Mouse (Mus musculus) neural tube, embryonic 12.5 days (tissue): ENCODE data around the gene Lhcgr. TPM values are rescaled to one million over a fixed set of nuclear protein-coding genes. Genes with fewer than 3 reads are reported as not detected.
A peak's percentile ranks its signal among the peaks of the same experiment; 100 is the strongest.

Source experiments
- ATAC-seq: fragments of 200-750 bp; cut with Nextera tagmentation; 2 replicates; pipeline ENCODE4 v1.8.0; 2017; ENCODE audit warnings: low read depth, mild to moderate bottlenecking, moderate TSS enrichment, moderate library complexity; ENCODE audit not compliant: low FRiP score
- H3K27ac ChIP-seq: fragments of 300-500 bp; sonication (generic); 2 replicates; pipeline ENCODE4 v1.5.1; 2016
- H3K27me3 ChIP-seq: fragments of 300-500 bp; sonication (generic); replicated peaks from 2 replicates; pipeline ENCODE4 v1.6.1; 2016; ENCODE audit warnings: mild to moderate bottlenecking
- H3K36me3 ChIP-seq: fragments of 300-500 bp; sonication (generic); 2 replicates; pipeline ENCODE4 v1.6.1; 2016; ENCODE audit warnings: mild to moderate bottlenecking
- H3K4me1 ChIP-seq: fragments of 300-500 bp; sonication (generic); 2 replicates; pipeline ENCODE4 v1.6.1; 2016
- H3K4me2 ChIP-seq: fragments of 300-500 bp; sonication (generic); replicated peaks from 2 replicates; pipeline ENCODE4 v1.6.1; 2016; ENCODE audit warnings: mild to moderate bottlenecking
- H3K4me3 ChIP-seq: fragments of 300-500 bp; sonication (generic); 2 replicates; pipeline ENCODE4 v1.5.1; 2016
- H3K9ac ChIP-seq: fragments of 300-500 bp; sonication (generic); 2 replicates; pipeline ENCODE4 v1.6.1; 2016; ENCODE audit warnings: mild to moderate bottlenecking
- H3K9me3 ChIP-seq: fragments of 300-500 bp; sonication (generic); 2 replicates; pipeline ENCODE4 v1.6.1; 2016; ENCODE audit warnings: mild to moderate bottlenecking
- WGBS: fragments of 180-500 bp; shearing (Covaris S2); methylation state at CpG from one replicate; pipeline ENCODE4 v1.1.7; 2016; 5-methylcytosine and 5-hydroxymethylcytosine counted together
- polyA plus RNA-seq: library from polyadenylated mRNA; unstranded; fragments of >200 nt; fragmentation: Nextera tagmentation; extraction: Ambion mirVana; gene quantifications from 2 replicates; pipeline ENCODE4 v1.2.1, GENCODE M21; 2016

The Lhcgr gene
- polyA plus RNA-seq, 1 experiment from 2014 or later: 1.2 TPM

DNA sequence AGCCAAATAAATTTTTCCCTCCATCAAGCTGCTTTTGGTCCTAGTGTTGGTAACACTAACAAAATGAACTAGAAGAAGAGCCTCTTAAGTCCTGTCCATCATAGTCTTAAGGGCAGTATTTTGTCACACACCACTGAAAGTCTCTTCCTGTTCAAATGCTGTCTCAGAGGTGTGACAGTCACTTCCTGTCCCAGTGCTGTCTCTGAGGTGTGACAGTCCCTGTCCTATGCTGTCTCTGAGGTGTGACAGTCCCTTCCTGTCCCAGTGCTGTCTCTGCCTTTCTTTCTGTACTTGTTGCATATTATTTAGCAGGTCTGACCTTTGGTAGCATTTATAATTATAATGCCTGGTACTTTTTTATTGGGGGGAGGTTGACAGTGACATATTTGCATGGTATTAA is 90.9 kb downstream of the Lhcgr start:
- no peak overlapping the region for H3K4me3 ChIP-seq
- H3K9ac ChIP-seq: no peak overlapping the region
- no peaks in the 10 kb centered on the region for H3K4me1 ChIP-seq
- no peaks in the 10 kb centered on the region for H3K27me3 ChIP-seq
- ATAC-seq: no peak
- no peaks in the 10 kb centered on the region for H3K36me3 ChIP-seq
- H3K9me3 ChIP-seq: no peaks in the 10 kb centered on the region
- H3K4me2 ChIP-seq: no peak overlapping the region
- no peak overlapping the region for H3K27ac ChIP-seq

DNA sequence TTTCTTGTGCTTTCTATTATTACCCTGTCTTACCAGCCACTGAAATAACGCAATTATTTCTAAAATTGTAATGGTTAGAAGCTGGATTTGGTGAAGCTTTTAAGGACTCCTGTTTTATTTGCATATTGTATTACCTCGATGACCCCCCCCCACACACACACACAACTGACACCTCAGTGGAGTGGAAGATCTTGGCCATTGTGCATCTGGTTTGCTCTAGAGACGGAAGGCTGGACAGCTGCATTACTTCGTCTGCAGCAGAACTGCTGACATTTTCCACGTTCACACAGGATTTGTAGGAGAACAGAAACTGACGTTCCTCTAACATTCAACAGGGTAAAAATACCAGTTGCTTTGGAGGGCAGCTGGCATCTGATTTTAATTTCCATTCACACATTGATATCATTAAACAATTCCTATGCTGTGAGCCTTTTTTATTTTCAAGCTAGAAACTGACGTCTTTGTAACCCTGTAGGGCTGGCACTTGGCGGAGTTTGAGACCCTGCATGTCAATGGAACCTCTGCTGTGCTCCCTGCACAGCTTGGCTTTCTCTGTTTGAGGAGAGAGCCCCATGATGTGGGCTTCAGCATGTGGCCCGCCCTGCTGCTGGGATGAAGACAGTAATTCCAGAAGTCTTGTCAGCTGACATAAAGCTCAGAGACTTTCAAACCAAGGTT is 95.0 kb downstream of the Lhcgr start:
- Histone ChIP-seq H3K36me3 (no peaks in the 10 kb centered on the region), H3K4me3 (no peak overlapping the region), H3K9me3 (no peaks in the 10 kb centered on the region), H3K4me1 (no peaks in the 10 kb centered on the region), H3K9ac (no peak overlapping the region), H3K27ac (no peak overlapping the region), H3K4me2 (no peak overlapping the region), H3K27me3 (no peaks in the 10 kb centered on the region)
- ATAC-seq: no peak
- 66% methylated on average over 9 of the region's 9 CpGs for WGBS

GRCm38 (mm10) chr17:88688226-88688625 is 103.6 kb downstream of the Lhcgr start:
- Histone ChIP-seq H3K9me3 (no peaks in the 10 kb centered on the region), H3K9ac (no peak overlapping the region), H3K4me1 (no peaks in the 10 kb centered on the region), H3K4me2 (no peak overlapping the region), H3K4me3 (no peak overlapping the region), H3K27me3 (no peaks in the 10 kb centered on the region), H3K36me3 (no peaks in the 10 kb centered on the region), H3K27ac (no peak overlapping the region)
- WGBS: 76% methylated on average over 11 of the region's 11 CpGs
- no peak for ATAC-seq

DNA sequence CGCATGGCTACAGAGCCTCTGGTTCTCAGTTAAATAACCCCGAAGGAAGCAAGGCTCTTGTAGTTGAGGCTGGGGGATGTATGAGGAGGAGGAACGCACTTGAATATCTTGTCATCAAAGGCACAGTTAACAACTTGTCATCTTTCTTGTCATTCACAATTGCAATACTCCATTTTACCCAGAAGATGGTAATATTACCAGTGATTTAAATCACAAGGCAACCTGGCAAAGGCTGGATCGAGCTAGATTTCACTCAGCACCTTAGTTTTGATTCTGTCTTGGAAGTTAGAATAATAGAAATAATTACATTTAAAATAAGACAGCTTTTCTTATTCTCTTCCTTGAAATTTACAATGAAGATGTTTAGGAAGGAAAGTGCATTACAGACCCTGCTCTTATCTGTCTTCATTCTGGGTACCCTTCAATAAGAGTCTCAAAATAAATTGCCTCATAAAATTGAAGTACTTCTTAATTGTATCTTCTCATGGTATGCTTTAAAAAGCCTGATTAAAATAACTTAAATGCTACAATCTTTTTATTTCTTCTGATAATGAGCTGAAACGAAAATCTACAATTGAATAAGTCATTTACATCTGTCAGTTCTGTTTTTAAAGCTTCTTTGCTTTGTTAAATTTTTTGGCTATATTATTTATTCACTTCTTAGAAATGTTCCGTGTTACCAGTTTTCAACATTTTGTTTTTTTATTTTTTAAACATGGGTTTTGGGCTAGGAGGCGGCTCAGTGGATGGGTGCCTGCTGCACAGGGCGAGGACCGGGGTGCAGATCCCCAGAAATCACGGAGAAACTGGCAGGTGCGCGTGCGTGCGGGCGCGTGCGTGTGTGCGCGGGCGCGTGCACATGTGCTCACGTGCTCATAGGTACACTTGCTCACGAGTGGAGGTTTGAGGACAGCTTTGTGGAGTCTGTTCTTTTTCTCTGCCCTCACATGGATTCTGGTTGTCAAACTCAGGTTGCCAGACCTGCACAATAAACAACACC is 116.2 kb downstream of the Lhcgr start:
- no peak for ATAC-seq
- Histone ChIP-seq H3K4me1 (no peaks in the 10 kb centered on the region), H3K9me3 (no peaks in the 10 kb centered on the region), H3K36me3 (no peaks in the 10 kb centered on the region), H3K27ac (no peak overlapping the region), H3K27me3 (no peaks in the 10 kb centered on the region), H3K9ac (no peak overlapping the region), H3K4me2 (no peak overlapping the region), H3K4me3 (no peak overlapping the region)
- 94% methylated on average over 23 of the region's 23 CpGs for WGBS

DNA sequence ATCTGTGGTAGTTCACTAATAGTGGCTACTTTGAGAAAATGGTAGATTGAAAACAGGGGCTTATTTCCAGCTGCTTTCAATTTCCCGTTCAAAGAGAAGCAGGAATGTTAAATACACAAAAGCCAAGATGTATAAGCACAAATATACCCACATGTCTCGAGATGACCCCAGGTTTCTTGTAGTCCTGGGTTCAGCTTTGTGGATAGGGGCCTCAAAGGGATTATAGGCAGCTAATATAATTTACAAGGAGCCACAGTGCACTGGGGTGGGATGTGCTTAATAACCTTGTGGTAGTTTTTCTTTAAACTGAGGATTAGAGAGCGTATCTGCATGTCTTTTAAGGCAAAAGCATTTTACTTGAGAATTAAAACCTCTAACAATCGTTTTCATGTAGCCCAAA is 121.0 kb downstream of the Lhcgr start:
- Histone ChIP-seq H3K4me3 (no peak overlapping the region), H3K9me3 (no peaks in the 10 kb centered on the region), H3K27me3 (no peaks in the 10 kb centered on the region), H3K27ac (no peak overlapping the region), H3K9ac (no peak overlapping the region), H3K4me2 (no peak overlapping the region), H3K4me1 (peaks cover 4% of the 10 kb centered on the region; the same call in 1 of the 2 replicates), H3K36me3 (no peaks in the 10 kb centered on the region)
- 71% methylated on average over 4 of the region's 4 CpGs for WGBS
- no peak for ATAC-seq

GRCm38 (mm10) chr17:88669921-88670320 is 121.9 kb downstream of the Lhcgr start:
- Histone ChIP-seq H3K4me1 (peaks cover 4% of the 10 kb centered on the region; the same call in 1 of the 2 replicates), H3K9me3 (no peaks in the 10 kb centered on the region), H3K36me3 (no peaks in the 10 kb centered on the region), H3K27ac (no peak overlapping the region), H3K4me3 (no peak overlapping the region), H3K4me2 (no peak overlapping the region), H3K27me3 (no peaks in the 10 kb centered on the region), H3K9ac (no peak overlapping the region)
- no peak for ATAC-seq
- WGBS: 40% methylated on average over 2 of the region's 2 CpGs

- Histone ChIP-seq H3K4me1 (peaks cover 4% of the 10 kb centered on the region), H3K9me3 (no peaks in the 10 kb centered on the region), H3K4me3 (no peak within 1 kb of the TSS), H3K4me2 (peak within 1 kb of the TSS; percentile 41; the same call in 1 of the 2 replicates), H3K27me3 (no peaks in the 10 kb centered on the region), H3K36me3 (no peaks in the 10 kb centered on the region), H3K27ac (no peak within 1 kb of the TSS), H3K9ac (no peak within 1 kb of the TSS)
- ATAC-seq: peak; percentile 72; the same call in 1 of the 2 replicates
- 27% methylated on average over 21 of the region's 21 CpGs for WGBS
These were observed 123.3 kb downstream of the Lhcgr start, which contains the start of gene Gtf2a1l for GRCm38 (mm10) chr17:88668452-88668851. TSS of gene Gtf2a1l (plus strand) at chr17:88668660.

Other genes starting within 250 kb of the Lhcgr start
- 2.4 and 2.6 TPM in 2 replicates for gene Ston1, start 194.3 kb downstream of the Lhcgr start, polyA plus RNA-seq
- 0.17 and 0.18 TPM in 2 replicates for gene Gtf2a1l, start 123.3 kb downstream of the Lhcgr start, polyA plus RNA-seq